ENCODE assay signal across 9 mouse cellular contexts in the genomic region with DNA sequence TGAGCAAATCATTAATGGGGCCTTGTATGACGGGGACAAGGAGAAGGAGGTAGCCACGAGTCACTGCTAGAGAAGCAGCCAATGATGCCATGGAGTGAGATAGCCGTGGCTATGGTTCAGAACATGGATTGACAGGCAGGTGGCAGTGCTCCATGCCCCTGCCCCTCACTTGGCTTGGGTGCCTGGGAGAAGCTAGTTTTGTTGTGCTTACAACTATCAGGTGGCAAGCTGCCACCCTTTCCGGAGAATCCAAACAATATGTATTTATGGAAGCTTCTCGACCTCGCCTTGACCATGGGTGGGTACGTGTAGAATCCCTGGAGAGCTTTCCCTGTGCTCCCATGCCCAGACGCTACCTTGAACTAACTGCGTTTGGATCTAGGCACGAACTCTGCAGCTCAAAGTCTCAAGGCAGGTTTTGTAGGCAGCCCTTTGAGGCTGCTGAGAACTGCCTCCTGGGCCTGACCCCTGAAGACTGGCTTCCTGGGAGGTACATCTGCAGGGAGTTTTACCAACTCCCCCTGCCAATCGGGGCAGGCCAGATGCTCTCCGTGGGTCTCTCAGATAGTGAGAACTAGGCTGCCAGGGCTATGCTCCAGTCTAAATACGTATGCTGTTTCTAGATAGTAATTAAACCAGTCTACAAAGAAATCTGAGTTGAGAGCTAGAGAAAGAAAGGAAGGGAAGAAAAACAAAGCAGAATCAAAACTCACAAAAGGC. TPM values are rescaled to one million over a fixed set of nuclear protein-coding genes. Genes with fewer than 3 reads are reported as not detected.
DNase-seq lines count a peak whose midpoint lies in the region; ATAC-seq lines count a peak whose summit lies in the region.
"Had no signal": no experiment of that assay in that cellular context is flagged by ENCODE, and none has a peak within 500 bp of the region (broad histone marks: within the 10 kb centered on the region; RNA-seq: fewer than 3 reads in every experiment).

No protein-coding gene starts in this region.

- WGBS in hindbrain, embryonic 10.5 days = 77% methylated on average over 13 of the region's 13 CpGs
- 76% methylated on average over 13 of the region's 13 CpGs for WGBS in hindbrain, embryonic 11.5 days
- 65% methylated on average over 13 of the region's 13 CpGs for WGBS in embryonic facial prominence, embryonic 12.5 days
- 67% methylated on average over 13 of the region's 13 CpGs for WGBS in intestine, embryonic 14.5 days
- 62% methylated on average over 13 of the region's 13 CpGs for WGBS in midbrain, embryonic 15.5 days

- peaks cover 10% of the 10 kb centered on the region; the same call in 1 of the 2 replicates for H3K27me3 ChIP-seq in hindbrain, embryonic 10.5 days (ENCODE audit: insufficient read depth, poor library complexity, severe bottlenecking)
- H3K27me3 ChIP-seq in hindbrain, embryonic 11.5 days (ENCODE audit: control insufficient read depth, insufficient read depth, low read length) = no peaks in the 10 kb centered on the region
- no peaks in the 10 kb centered on the region for H3K27me3 ChIP-seq in embryonic facial prominence, embryonic 12.5 days
- H3K27me3 ChIP-seq in intestine, embryonic 14.5 days (replicated peaks; ENCODE audit: control insufficient read depth, insufficient read depth, low read length) = no peaks in the 10 kb centered on the region
- no peaks in the 10 kb centered on the region for H3K27me3 ChIP-seq in midbrain, embryonic 15.5 days (replicated peaks)
- H3K27me3 ChIP-seq: liver, embryonic 15.5 days had no signal

- ATAC-seq in hindbrain, embryonic 11.5 days (ENCODE audit: low FRiP score) = no peak
- ATAC-seq in embryonic facial prominence, embryonic 12.5 days (ENCODE audit: insufficient number of reproducible peaks, insufficient read depth, low FRiP score, low TSS enrichment) = no peak
- ATAC-seq in intestine, embryonic 14.5 days (replicated peaks; ENCODE audit: low FRiP score, low TSS enrichment, low read depth) = no peak
- ATAC-seq in midbrain, embryonic 15.5 days (replicated peaks) = 0 out of 2 replicates have a peak, but pooled peaks have one; percentile 13

- no peak overlapping the region for H3K4me2 ChIP-seq in hindbrain, embryonic 11.5 days (replicated peaks; ENCODE audit: low read depth, low read length)
- no peak overlapping the region for H3K4me2 ChIP-seq in embryonic facial prominence, embryonic 12.5 days (replicated peaks)
- no peak overlapping the region for H3K4me2 ChIP-seq in intestine, embryonic 14.5 days (ENCODE audit: low read length)
- no peak overlapping the region for H3K4me2 ChIP-seq in midbrain, embryonic 15.5 days
- H3K4me2 ChIP-seq: liver, embryonic 15.5 days had no signal

- no peak overlapping the region for H3K9ac ChIP-seq in hindbrain, embryonic 11.5 days (ENCODE audit: low read depth, low read length)
- no peak overlapping the region for H3K9ac ChIP-seq in embryonic facial prominence, embryonic 12.5 days
- H3K9ac ChIP-seq in intestine, embryonic 14.5 days (ENCODE audit: low read length) = no peak overlapping the region
- H3K9ac ChIP-seq in midbrain, embryonic 15.5 days = no peak overlapping the region
- H3K9ac ChIP-seq: liver, embryonic 15.5 days had no signal

- H3K4me1 ChIP-seq in hindbrain, embryonic 10.5 days (replicated peaks) = peaks cover 55% of the 10 kb centered on the region
- peaks cover 14% of the 10 kb centered on the region; the same call in 1 of the 2 replicates for H3K4me1 ChIP-seq in hindbrain, embryonic 11.5 days (replicated peaks; ENCODE audit: control insufficient read depth, insufficient read depth, low read length)
- peaks cover 18% of the 10 kb centered on the region for H3K4me1 ChIP-seq in embryonic facial prominence, embryonic 12.5 days
- H3K4me1 ChIP-seq in intestine, embryonic 14.5 days (replicated peaks; ENCODE audit: control insufficient read depth, insufficient read depth, low read length) = peaks cover 36% of the 10 kb centered on the region
- H3K4me1 ChIP-seq in midbrain, embryonic 15.5 days = peaks cover 24% of the 10 kb centered on the region
- H3K4me1 ChIP-seq: liver, embryonic 15.5 days had no signal

- no peak overlapping the region for H3K4me3 ChIP-seq in hindbrain, embryonic 10.5 days
- H3K4me3 ChIP-seq in hindbrain, embryonic 11.5 days (ENCODE audit: low read depth, low read length) = no peak overlapping the region
- H3K4me3 ChIP-seq in embryonic facial prominence, embryonic 12.5 days = no peak overlapping the region
- H3K4me3 ChIP-seq in intestine, embryonic 14.5 days (ENCODE audit: low read depth, low read length) = no peak overlapping the region
- H3K4me3 ChIP-seq in midbrain, embryonic 15.5 days = no peak overlapping the region
- H3K4me3 ChIP-seq: liver, embryonic 15.5 days had no signal

- DNase-seq in hindbrain, embryonic 10.5 days (ENCODE audit: low spot score) = no peak
- no peak for DNase-seq in hindbrain, embryonic 11.5 days (ENCODE audit: low spot score)
- DNase-seq in intestine, embryonic 14.5 days (ENCODE audit: low spot score) = no peak
- no peak for DNase-seq in spleen, adult 18-20 months
- DNase-seq in adrenal gland, adult 18-20 months (ENCODE audit: low spot score in 2 of 2) = no peak
- no peak for DNase-seq in kidney, adult 9 months

- H3K27ac ChIP-seq in hindbrain, embryonic 10.5 days = peak overlapping the region; percentile 72
- H3K27ac ChIP-seq in hindbrain, embryonic 11.5 days (ENCODE audit: low read depth, low read length) = no peak overlapping the region
- peak overlapping the region; percentile 67 for H3K27ac ChIP-seq in embryonic facial prominence, embryonic 12.5 days
- H3K27ac ChIP-seq in intestine, embryonic 14.5 days (ENCODE audit: low read depth) = peak overlapping the region; percentile 39
- H3K27ac ChIP-seq in midbrain, embryonic 15.5 days = peak overlapping the region; percentile 55
- H3K27ac ChIP-seq: liver, embryonic 15.5 days had no signal

- no peaks in the 10 kb centered on the region for H3K9me3 ChIP-seq in hindbrain, embryonic 10.5 days
- H3K9me3 ChIP-seq in hindbrain, embryonic 11.5 days (ENCODE audit: control insufficient read depth, low read length) = no peaks in the 10 kb centered on the region
- H3K9me3 ChIP-seq in embryonic facial prominence, embryonic 12.5 days = no peaks in the 10 kb centered on the region
- H3K9me3 ChIP-seq in intestine, embryonic 14.5 days (ENCODE audit: control insufficient read depth, low read length) = no peaks in the 10 kb centered on the region
- H3K9me3 ChIP-seq in midbrain, embryonic 15.5 days = no peaks in the 10 kb centered on the region
- H3K9me3 ChIP-seq: liver, embryonic 15.5 days had no signal

- H3K36me3 ChIP-seq in hindbrain, embryonic 10.5 days = no peaks in the 10 kb centered on the region
- H3K36me3 ChIP-seq in hindbrain, embryonic 11.5 days (ENCODE audit: control insufficient read depth, insufficient read depth, low read length) = no peaks in the 10 kb centered on the region
- no peaks in the 10 kb centered on the region for H3K36me3 ChIP-seq in embryonic facial prominence, embryonic 12.5 days
- no peaks in the 10 kb centered on the region for H3K36me3 ChIP-seq in intestine, embryonic 14.5 days (ENCODE audit: control insufficient read depth, insufficient read depth, low read length)
- H3K36me3 ChIP-seq in midbrain, embryonic 15.5 days (replicated peaks) = no peaks in the 10 kb centered on the region
- H3K36me3 ChIP-seq: liver, embryonic 15.5 days had no signal

RNA-seq across cellular contexts. Expression of a gene that starts 54.2 kb away (rescaled TPM):
- 36.2 and 48.6 TPM in 2 replicates for polyA plus RNA-seq in hindbrain, embryonic 10.5 days (2016; fragmentation: Nextera tagmentation; extraction: Ambion mirVana)
- polyA plus RNA-seq in hindbrain, embryonic 11.5 days (2014; fragmentation: Nextera tagmentation; extraction: Ambion mirVana) = 31.3 and 33.2 TPM in 2 replicates
- 45.0 and 45.2 TPM in 2 replicates for polyA plus RNA-seq in embryonic facial prominence, embryonic 12.5 days (2016; fragmentation: Nextera tagmentation; extraction: Ambion mirVana)
- polyA plus RNA-seq in intestine, embryonic 14.5 days (2014; fragmentation: Nextera tagmentation; extraction: Ambion mirVana) = 35.0 and 35.7 TPM in 2 replicates
- 76.6 and 80.1 TPM in 2 replicates for polyA plus RNA-seq in midbrain, embryonic 15.5 days (2015; fragmentation: Nextera tagmentation; extraction: Ambion mirVana)
- 10 to 100 TPM; 23.2 to 24.3 TPM for total RNA-seq in adrenal gland, adult 18-20 months (2021)
